Mouse (Mus musculus): Measurements from ENCODE around the gene Txnip. TPM values are rescaled to one million over a fixed set of nuclear protein-coding genes. Genes with fewer than 3 reads are reported as not detected.
"Not testable (repeated sequence)": the region's sequence is repeated elsewhere in the genome, so short reads cannot be mapped to it uniquely, and the experiment has no call there.

Gene Txnip
- polyA plus RNA-seq, 1 experiment from 2014 or later = 57.6 TPM

- H3K4me3 ChIP-seq (replicated peaks) = peak overlapping the region; percentile 51
- peak overlapping the region; percentile 85 for H3K4me2 ChIP-seq (replicated peaks)
- H3K27me3 ChIP-seq = peaks cover 14% of the 10 kb centered on the region; the same call in 1 of the 2 replicates
- no peak for ATAC-seq
- H3K4me1 ChIP-seq (replicated peaks) = peaks cover 71% of the 10 kb centered on the region
- under 1% methylated on average over 54 of the region's 54 CpGs for WGBS
- peak overlapping the region; percentile 74 for H3K9ac ChIP-seq (replicated peaks)
- H3K27ac ChIP-seq = peak overlapping the region; percentile 64
- H3K36me3 ChIP-seq = no peaks in the 10 kb centered on the region
- no peaks in the 10 kb centered on the region for H3K9me3 ChIP-seq
Observed at GRCm38 (mm10) chr3:96598156-96599068, 40.7 kb downstream of the Txnip start.

- peaks cover 14% of the 10 kb centered on the region; the same call in 1 of the 2 replicates for H3K27me3 ChIP-seq
- no peak for ATAC-seq
- H3K27ac ChIP-seq = no peak overlapping the region
- H3K9me3 ChIP-seq = no peaks in the 10 kb centered on the region
- H3K9ac ChIP-seq (replicated peaks) = peak overlapping the region; percentile 74; the same call in 1 of the 2 replicates
- H3K36me3 ChIP-seq = no peaks in the 10 kb centered on the region
- WGBS = 47% methylated on average over 8 of the region's 8 CpGs
- H3K4me2 ChIP-seq (replicated peaks) = peak overlapping the region; percentile 85
- peaks cover 76% of the 10 kb centered on the region for H3K4me1 ChIP-seq (replicated peaks)
- H3K4me3 ChIP-seq (replicated peaks) = peak overlapping the region; percentile 51
Observed at GRCm38 (mm10) chr3:96599069-96599393, 41.3 kb downstream of the Txnip start.

- H3K36me3 ChIP-seq = no peaks in the 10 kb centered on the region
- peaks cover 80% of the 10 kb centered on the region for H3K4me1 ChIP-seq (replicated peaks)
- H3K27ac ChIP-seq = no peak overlapping the region
- 77% methylated on average over 3 of the region's 3 CpGs for WGBS
- peak overlapping the region; percentile 85 for H3K4me2 ChIP-seq (replicated peaks)
- ATAC-seq = no peak
- 0 out of 2 replicates have a peak overlapping the region, but pooled peaks have one; percentile 19 for H3K9ac ChIP-seq (replicated peaks)
- no peaks in the 10 kb centered on the region for H3K9me3 ChIP-seq
- H3K27me3 ChIP-seq = peaks cover 14% of the 10 kb centered on the region; the same call in 1 of the 2 replicates
- H3K4me3 ChIP-seq (replicated peaks) = no peak overlapping the region
Observed at GRCm38 (mm10) chr3:96599411-96599810, 41.7 kb downstream of the Txnip start.

- H3K4me2 ChIP-seq (replicated peaks) = peak within 1 kb of the TSS; percentile 84
- H3K9me3 ChIP-seq = no peaks in the 10 kb centered on the region
- 0 out of 2 replicates have a peak, but pooled peaks cover 5% of the 10 kb centered on the region for H3K27me3 ChIP-seq
- no peaks in the 10 kb centered on the region for H3K36me3 ChIP-seq
- WGBS = under 1% methylated on average over 27 of the region's 27 CpGs
- peak within 1 kb of the TSS; percentile 84 for H3K4me3 ChIP-seq (replicated peaks)
- peak within 1 kb of the TSS; percentile 95 for H3K27ac ChIP-seq
- peak within 1 kb of the TSS; percentile 92 for H3K9ac ChIP-seq (replicated peaks)
- peak; percentile 95 for ATAC-seq
- peaks cover 86% of the 10 kb centered on the region for H3K4me1 ChIP-seq (replicated peaks)
Observed at GRCm38 (mm10) chr3:96600639-96601250, 43.0 kb downstream of the Txnip start, which contains the start of gene Lix1l. Gene Lix1l, plus strand, starts transcription at chr3:96601149.

GRCm38 (mm10) chr3:96601251-96601787, 43.6 kb downstream of the Txnip start:
- Histone ChIP-seq H3K27ac (peak overlapping the region; percentile 95), H3K9me3 (no peaks in the 10 kb centered on the region), H3K4me1 (replicated peaks) (peaks cover 83% of the 10 kb centered on the region), H3K9ac (replicated peaks) (peak overlapping the region; percentile 92), H3K4me3 (replicated peaks) (peak overlapping the region; percentile 84), H3K36me3 (no peaks in the 10 kb centered on the region), H3K27me3 (0 out of 2 replicates have a peak, but pooled peaks cover 2% of the 10 kb centered on the region), H3K4me2 (replicated peaks) (peak overlapping the region; percentile 84)
- 0% methylated on average over 20 of the region's 40 CpGs for WGBS
- ATAC-seq = peak; percentile 73

- no peaks in the 10 kb centered on the region for H3K36me3 ChIP-seq
- H3K4me2 ChIP-seq (replicated peaks) = peak overlapping the region; percentile 84
- WGBS = 16% methylated on average over 10 of the region's 10 CpGs
- no peaks in the 10 kb centered on the region for H3K9me3 ChIP-seq
- peak overlapping the region; percentile 95 for H3K27ac ChIP-seq
- peaks cover 75% of the 10 kb centered on the region for H3K4me1 ChIP-seq (replicated peaks)
- ATAC-seq = no peak
- H3K4me3 ChIP-seq (replicated peaks) = peak overlapping the region; percentile 84
- peak overlapping the region; percentile 92 for H3K9ac ChIP-seq (replicated peaks)
- 0 out of 2 replicates have a peak, but pooled peaks cover 2% of the 10 kb centered on the region for H3K27me3 ChIP-seq
Observed at GRCm38 (mm10) chr3:96601941-96602703, 44.4 kb downstream of the Txnip start.

GRCm38 (mm10) chr3:96602704-96603084, 44.9 kb downstream of the Txnip start:
- peak overlapping the region; percentile 92 for H3K9ac ChIP-seq (replicated peaks)
- 0 out of 2 replicates have a peak, but pooled peaks cover 4% of the 10 kb centered on the region for H3K36me3 ChIP-seq
- no peak for ATAC-seq
- H3K27ac ChIP-seq = peak overlapping the region; percentile 95
- 0 out of 2 replicates have a peak, but pooled peaks cover 2% of the 10 kb centered on the region for H3K27me3 ChIP-seq
- peak overlapping the region; percentile 84 for H3K4me3 ChIP-seq (replicated peaks)
- no peaks in the 10 kb centered on the region for H3K9me3 ChIP-seq
- 24% methylated on average over 5 of the region's 5 CpGs for WGBS
- H3K4me2 ChIP-seq (replicated peaks) = peak overlapping the region; percentile 84
- H3K4me1 ChIP-seq (replicated peaks) = peaks cover 69% of the 10 kb centered on the region

GRCm38 (mm10) chr3:96603311-96603710, 45.6 kb downstream of the Txnip start:
- Histone ChIP-seq H3K27ac (peak overlapping the region; percentile 95), H3K9ac (replicated peaks) (peak overlapping the region; percentile 92), H3K36me3 (0 out of 2 replicates have a peak, but pooled peaks cover 5% of the 10 kb centered on the region), H3K27me3 (0 out of 2 replicates have a peak, but pooled peaks cover 2% of the 10 kb centered on the region), H3K9me3 (no peaks in the 10 kb centered on the region), H3K4me3 (replicated peaks) (peak overlapping the region; percentile 84), H3K4me2 (replicated peaks) (peak overlapping the region; percentile 84), H3K4me1 (replicated peaks) (peaks cover 63% of the 10 kb centered on the region)
- 31% methylated on average over 5 of the region's 5 CpGs for WGBS
- ATAC-seq = no peak

GRCm38 (mm10) chr3:96606007-96606406, 48.2 kb downstream of the Txnip start:
- not testable (repeated sequence) for ATAC-seq; H3K4me3 ChIP-seq (replicated peaks); H3K9ac ChIP-seq (replicated peaks); H3K27me3 ChIP-seq; H3K27ac ChIP-seq; H3K9me3 ChIP-seq; H3K36me3 ChIP-seq; H3K4me2 ChIP-seq (replicated peaks)
- H3K4me1 ChIP-seq (replicated peaks) = peaks cover 42% of the 10 kb centered on the region
- WGBS = 88% methylated on average over 4 of the region's 4 CpGs

- peaks cover 42% of the 10 kb centered on the region for H3K4me1 ChIP-seq (replicated peaks)
- H3K4me2 ChIP-seq (replicated peaks) = no peak overlapping the region
- no peaks in the 10 kb centered on the region for H3K27me3 ChIP-seq
- H3K36me3 ChIP-seq = 0 out of 2 replicates have a peak, but pooled peaks cover 5% of the 10 kb centered on the region
- H3K9ac ChIP-seq (replicated peaks) = no peak overlapping the region
- WGBS = 94% methylated on average over 4 of the region's 4 CpGs
- no peak overlapping the region for H3K4me3 ChIP-seq (replicated peaks)
- H3K27ac ChIP-seq = no peak overlapping the region
- no peak for ATAC-seq
- no peaks in the 10 kb centered on the region for H3K9me3 ChIP-seq
Observed at GRCm38 (mm10) chr3:96606618-96607017, 48.9 kb downstream of the Txnip start.
